Mouse (Mus musculus) gastrocnemius, postnatal 25 days (tissue): Measurements from ENCODE around the gene Trim9. TPM values are rescaled to one million over a fixed set of nuclear protein-coding genes. Genes with fewer than 3 reads are reported as not detected.

ENCODE experiments used
- DNase-seq: peaks from one replicate; pipeline ENCODE4 v3.0.0; 2022
- total RNA-seq, 2 experiments: library from RNA; stranded (reverse); gene quantifications; 1 replicate in 1 of 2; 2 replicates in 1 of 2; pipeline ENCODE4 v1.2.3; 2021

Gene Trim9
- total RNA-seq, 2 experiments from 2014 or later = 0.10 to 0.11 TPM

GRCm38 (mm10) chr12:70212501-70212900 is 134.9 kb downstream of the Trim9 start:
- DNase-seq = no peak

GRCm38 (mm10) chr12:70208214-70208613 is 139.2 kb downstream of the Trim9 start:
- no peak for DNase-seq

- no peak for DNase-seq
These were observed 143.0 kb downstream of the Trim9 start for GRCm38 (mm10) chr12:70204433-70204832.

GRCm38 (mm10) chr12:70201926-70202529 is 145.4 kb downstream of the Trim9 start:
- DNase-seq = no peak

- DNase-seq = no peak
These were observed 151.1 kb downstream of the Trim9 start for GRCm38 (mm10) chr12:70196341-70196740.

- DNase-seq = no peak
These were observed 152.0 kb downstream of the Trim9 start for GRCm38 (mm10) chr12:70195426-70195825.

Other genes with a start within 250 kb of the Trim9 start
- 10 to 100 TPM; 20.4 to 20.9 TPM for gene Nin, start 233.9 kb downstream of the Trim9 start, total RNA-seq
- gene Abhd12b, start 193.5 kb downstream of the Trim9 start, total RNA-seq = not detected
- 1 to 10 TPM in 1 of 2 experiments, under 1 TPM in 1; 0.82 to 6.1 TPM for gene Pygl, start 116.1 kb downstream of the Trim9 start, total RNA-seq
- 1 to 10 TPM; 8.1 to 9.9 TPM for gene Tmx1, start 105.5 kb upstream of the Trim9 start, total RNA-seq